8 mouse cellular contexts compared by ENCODE assay signal in the genomic region with DNA sequence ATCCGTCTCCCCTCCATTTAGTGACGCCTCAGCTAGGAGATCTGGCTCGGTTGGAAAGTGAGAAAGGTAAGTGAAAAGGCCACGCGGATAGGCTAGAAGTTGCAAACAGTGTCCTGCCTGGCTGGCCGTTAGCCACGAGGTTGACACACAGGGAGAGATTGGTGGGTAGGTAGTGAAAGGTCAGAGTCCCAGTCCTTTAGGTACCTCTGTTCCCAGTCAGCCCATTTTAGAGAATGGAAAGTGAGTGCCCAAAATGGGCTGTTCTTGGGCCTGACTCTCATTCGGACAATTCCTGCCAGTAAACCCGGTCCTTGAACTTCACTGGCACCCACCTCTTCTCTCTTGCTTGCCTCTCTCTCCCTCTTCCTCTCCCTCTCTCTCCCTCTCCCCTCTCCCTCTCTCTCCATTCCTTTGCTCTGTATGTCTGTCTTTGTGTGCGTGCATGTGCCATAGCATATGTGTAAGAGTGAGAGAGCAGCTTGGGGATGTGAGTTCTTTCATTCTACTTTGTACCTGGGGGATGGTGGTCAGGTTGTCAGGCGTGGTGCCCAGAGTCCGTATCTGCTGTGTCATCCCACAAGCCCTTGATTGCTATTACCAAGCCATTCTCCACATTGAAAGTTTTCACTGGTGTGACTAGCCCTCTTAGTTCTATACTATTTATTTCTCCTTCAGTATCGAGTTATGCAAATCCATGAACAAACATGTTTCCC. TPM values are rescaled to one million over a fixed set of nuclear protein-coding genes. Genes with fewer than 3 reads are reported as not detected.
DNase-seq lines count a peak whose midpoint lies in the region; ATAC-seq and TF ChIP-seq lines count a peak whose summit lies in the region.

A gene (minus strand): TSS at position 4 of the 713 bp plus-strand sequence.

- peak within 1 kb of the TSS; percentile 85 for H3K27ac ChIP-seq in kidney, adult 2 months (ENCODE audit: insufficient read depth, low read depth, low read length)
- H3K27ac ChIP-seq in MEL (ENCODE audit: control insufficient read depth, low read depth, low read length) = peak within 1 kb of the TSS; percentile 89
- H3K27ac ChIP-seq in forebrain, embryonic 10.5 days = peak within 1 kb of the TSS; percentile 97
- peak within 1 kb of the TSS; percentile 93 for H3K27ac ChIP-seq in limb, embryonic 15.5 days

- H3K9me3 ChIP-seq in MEL (replicated peaks; ENCODE audit: insufficient read depth, low read length) = no peaks in the 10 kb centered on the region
- no peaks in the 10 kb centered on the region for H3K9me3 ChIP-seq in forebrain, embryonic 10.5 days
- no peaks in the 10 kb centered on the region for H3K9me3 ChIP-seq in limb, embryonic 15.5 days

- WGBS in kidney, adult 2 months = 9% methylated on average over 13 of the region's 13 CpGs
- 21% methylated on average over 13 of the region's 13 CpGs for WGBS in forebrain, embryonic 10.5 days
- WGBS in limb, embryonic 15.5 days = 23% methylated on average over 13 of the region's 13 CpGs

- DNase-seq in kidney, adult 2 months = no peak
- DNase-seq in kidney, postnatal 14 days = no peak
- DNase-seq in MEL (ENCODE audit: low read depth, low spot score) = peak; percentile 64
- DNase-seq in forebrain, embryonic 10.5 days (ENCODE audit: extremely low spot score, low spot score) = no peak
- no peak for DNase-seq in heart, postnatal 4 days
- DNase-seq in skeletal muscle tissue, adult 2 months (ENCODE audit: low read depth, low spot score) = peak; percentile 28
- no peak for DNase-seq in cerebellum, adult 9-11 months

- H3K4me3 ChIP-seq in kidney, adult 2 months (ENCODE audit: insufficient read depth, low read depth, low read length) = peak within 1 kb of the TSS; percentile 82
- peak within 1 kb of the TSS; percentile 87 to 99 for H3K4me3 ChIP-seq in MEL (ENCODE audit: control insufficient read depth in 1 of 2, insufficient read depth in 1 of 2, low read depth in 2 of 2, low read length in 2 of 2)
- H3K4me3 ChIP-seq in forebrain, embryonic 10.5 days = peak within 1 kb of the TSS; percentile 88
- peak within 1 kb of the TSS; percentile 93 for H3K4me3 ChIP-seq in limb, embryonic 15.5 days

- peak within 1 kb of the TSS; percentile 72 for H3K4me2 ChIP-seq in limb, embryonic 15.5 days

- no peak for TF ChIP-seq RAD21 in MEL (IDR thresholded peaks at IDR 0.05; ENCODE audit: low read depth, low read length)

- peaks cover 22% of the 10 kb centered on the region for H3K4me1 ChIP-seq in kidney, adult 2 months (ENCODE audit: control insufficient read depth, insufficient read depth, low read length)
- H3K4me1 ChIP-seq in MEL (ENCODE audit: control insufficient read depth in 1 of 2, insufficient read depth in 2 of 2, low read length in 2 of 2) = peaks cover 8 to 27% of the 10 kb centered on the region in 2 experiments
- peaks cover 40% of the 10 kb centered on the region for H3K4me1 ChIP-seq in forebrain, embryonic 10.5 days
- peaks cover 26% of the 10 kb centered on the region for H3K4me1 ChIP-seq in limb, embryonic 15.5 days

- TF ChIP-seq POLR2A in kidney, adult 2 months (IDR thresholded peaks at IDR 0.05; ENCODE audit: low read depth, low read length) = no peak
- no peak; a peak in 2 of 4 replicates for TF ChIP-seq POLR2A in MEL (IDR thresholded peaks at IDR 0.05; ENCODE audit: control insufficient read depth in 1 of 2, insufficient read depth in 1 of 2, low read depth in 1 of 2, low read length in 2 of 2, poor library complexity in 1 of 2)

- H3K79me2 ChIP-seq in MEL (ENCODE audit: control insufficient read depth, insufficient read depth, low read length, poor library complexity) = peaks cover 40% of the 10 kb centered on the region

- H3K9ac ChIP-seq in MEL (ENCODE audit: control insufficient read depth, low read depth, low read length, poor library complexity, severe bottlenecking) = peak within 1 kb of the TSS; percentile 97
- H3K9ac ChIP-seq in limb, embryonic 15.5 days = peak within 1 kb of the TSS; percentile 98

- TF ChIP-seq EP300 in MEL (IDR thresholded peaks at IDR 0.05; ENCODE audit: low read depth in 1 of 2, low read length in 2 of 2) = no peak

- no peaks in the 10 kb centered on the region for H3K27me3 ChIP-seq in kidney, adult 2 months (replicated peaks; ENCODE audit: control insufficient read depth, insufficient read depth, low read length)
- no peaks in the 10 kb centered on the region for H3K27me3 ChIP-seq in MEL (ENCODE audit: control insufficient read depth in 1 of 2, insufficient read depth in 2 of 2, low read length in 2 of 2)
- no peaks in the 10 kb centered on the region for H3K27me3 ChIP-seq in forebrain, embryonic 10.5 days (ENCODE audit: poor library complexity, severe bottlenecking)
- no peaks in the 10 kb centered on the region for H3K27me3 ChIP-seq in limb, embryonic 15.5 days

- H3K36me3 ChIP-seq in kidney, adult 2 months (ENCODE audit: control insufficient read depth, insufficient read depth, low read length) = peaks cover 1% of the 10 kb centered on the region
- peaks cover 2 to 29% of the 10 kb centered on the region in 2 experiments; a peak in 3 of 4 replicates for H3K36me3 ChIP-seq in MEL (ENCODE audit: control insufficient read depth in 1 of 2, insufficient read depth in 2 of 2, low read length in 2 of 2)
- peaks cover 38% of the 10 kb centered on the region for H3K36me3 ChIP-seq in forebrain, embryonic 10.5 days (replicated peaks)
- H3K36me3 ChIP-seq in limb, embryonic 15.5 days = peaks cover 25% of the 10 kb centered on the region

- no peak for TF ChIP-seq CTCF in kidney, adult 2 months (conservative IDR thresholded peaks at IDR 0.05; ENCODE audit: insufficient read depth, insufficient read length, low read depth, low read length)
- TF ChIP-seq CTCF in MEL (IDR thresholded peaks at IDR 0.05 in 2 of 3, conservative IDR thresholded peaks at IDR 0.05 in 1 of 3; ENCODE audit: control insufficient read depth in 1 of 3, insufficient read depth in 1 of 3, low read depth in 2 of 3, low read length in 3 of 3, poor library complexity in 1 of 3, severe bottlenecking in 1 of 3) = no peak

- ATAC-seq in limb, embryonic 15.5 days (ENCODE audit: insufficient number of reproducible peaks, low FRiP score, low TSS enrichment, low read depth) = no peak

TF ChIP-seq in MEL, 35 proteins besides CTCF, POLR2A, EP300 and RAD21:
- TF ChIP-seq SIN3A (IDR thresholded peaks at IDR 0.05; ENCODE audit: low read length) (peak; percentile 20; the same call in 1 of the 2 replicates), MAFK (IDR thresholded peaks at IDR 0.05; ENCODE audit: borderline replicate concordance, low read depth, low read length) (no peak), HCFC1 (IDR thresholded peaks at IDR 0.05; ENCODE audit: low read depth, low read length) (no peak), CHD1 (IDR thresholded peaks at IDR 0.05; ENCODE audit: low read depth, low read length) (no peak), MAZ (IDR thresholded peaks at IDR 0.05; ENCODE audit: low read depth, low read length) (0 out of 2 replicates have a peak, but pooled peaks have one; percentile 27), POLR2AphosphoS2 (IDR thresholded peaks at IDR 0.05; ENCODE audit: low read length) (no peak), JUND (IDR thresholded peaks at IDR 0.05; ENCODE audit: low read depth, low read length) (peak; percentile 20; the same call in 1 of the 2 replicates), NELFE (IDR thresholded peaks at IDR 0.05; ENCODE audit: low read depth, low read length) (peak; percentile 74; the same call in 1 of the 2 replicates), SMC3 (IDR thresholded peaks at IDR 0.05; ENCODE audit: low read depth, low read length) (no peak), MYC (IDR thresholded peaks at IDR 0.05; ENCODE audit: low read depth, low read length) (0 out of 2 replicates have a peak, but pooled peaks have one; percentile 20), GABPA (IDR thresholded peaks at IDR 0.05; ENCODE audit: low read depth, low read length) (peak; percentile 49; the same call in 1 of the 2 replicates), ZMIZ1 (IDR thresholded peaks at IDR 0.05; ENCODE audit: low read depth, low read length) (0 out of 2 replicates have a peak, but pooled peaks have one; percentile 34), UBTF (IDR thresholded peaks at IDR 0.05; ENCODE audit: borderline replicate concordance, insufficient read depth, low read depth, low read length) (no peak), MXI1 (IDR thresholded peaks at IDR 0.05; ENCODE audit: low read depth, low read length) (peak; percentile 41; the same call in 1 of the 2 replicates)

RNA-seq across cellular contexts. Expression of the gene that starts here (rescaled TPM):
- polyA plus RNA-seq in kidney, adult 2 months (2012; rRNA removed) = 71.5 and 79.7 TPM in 2 replicates
- 45.7 and 58.6 TPM in 2 replicates for total RNA-seq in MEL (2012; rRNA removed)
- 100 to 1,000 TPM; 133 to 166 TPM for polyA plus RNA-seq in MEL (2012; ENCODE audit: insufficient read depth in 1 of 2, insufficient read length in 2 of 2, low read depth in 1 of 2, low replicate concordance in 2 of 2, missing spikeins in 1 of 2)
- 246 and 247 TPM in 2 replicates for polyA plus RNA-seq in forebrain, embryonic 10.5 days (2016; fragmentation: Nextera tagmentation; extraction: Ambion mirVana)
- 100 to 1,000 TPM; 111 to 119 TPM for total RNA-seq in heart, postnatal 4 days (2021)
- polyA plus RNA-seq in limb, embryonic 15.5 days (2015; fragmentation: Nextera tagmentation; extraction: Ambion mirVana) = 117 and 125 TPM in 2 replicates

Comparison
In these comparisons a context has a peak if more than half of its experiments do, and no peak if none do; other contexts are left out.
1. DNase-seq: peak in MEL (single experiment) and skeletal muscle tissue, adult 2 months (single experiment); none in kidney, adult 2 months (single experiment), kidney, postnatal 14 days (single experiment), forebrain, embryonic 10.5 days (single experiment), heart, postnatal 4 days (single experiment) and cerebellum, adult 9-11 months (single experiment).
2. Peak in every context shown above with its lines, with median percentiles within 50 percentile points of each other: H3K27ac ChIP-seq and H3K4me3 ChIP-seq.